Comparison of ENCODE assay signal across 12 mouse cellular contexts in the genomic region with DNA sequence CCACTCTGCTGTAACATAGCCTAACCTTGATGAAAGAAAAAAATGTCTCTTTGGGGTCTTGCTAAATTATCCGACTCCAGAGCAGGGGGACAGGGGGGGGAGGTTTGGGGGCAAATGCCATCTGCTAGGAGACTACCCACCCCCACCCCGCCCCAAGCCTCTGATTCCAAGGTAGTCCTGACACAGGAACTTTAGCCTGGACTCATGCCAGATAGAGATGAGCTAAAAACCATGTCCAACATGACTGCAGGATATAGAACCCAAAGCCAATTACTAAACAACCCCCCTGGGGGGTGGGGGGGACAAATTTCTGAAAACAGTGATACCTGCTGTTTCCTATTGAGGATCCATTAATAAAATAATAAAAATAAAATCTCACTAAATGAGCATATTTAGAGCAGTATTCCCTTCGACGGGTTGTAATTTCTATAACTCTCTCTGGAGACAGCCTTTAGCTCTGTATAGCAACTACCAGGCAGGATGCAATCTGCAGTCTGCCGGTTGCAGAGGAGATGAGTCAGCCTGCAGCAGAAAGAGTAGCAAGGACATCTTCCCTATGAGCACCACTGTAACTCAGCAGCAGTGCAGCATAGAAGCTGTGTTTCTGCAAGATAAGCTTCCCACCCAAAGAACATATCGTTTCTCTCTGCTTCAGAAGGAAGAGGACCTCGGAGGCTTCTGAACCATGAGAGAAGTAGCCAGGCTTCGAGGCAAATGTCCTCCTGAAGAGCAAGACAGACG. TPM values are rescaled to one million over a fixed set of nuclear protein-coding genes. Genes with fewer than 3 reads are reported as not detected.
A peak's percentile ranks its signal among the peaks of the same experiment; 100 is the strongest.
DNase-seq lines count a peak whose midpoint lies in the region; ATAC-seq lines count a peak whose summit lies in the region.
"Had no signal": no experiment of that assay in that cellular context is flagged by ENCODE, and none has a peak within 500 bp of the region (broad histone marks: within the 10 kb centered on the region; RNA-seq: fewer than 3 reads in every experiment).

No protein-coding gene starts in this region.

- H3K27me3 ChIP-seq in erythroblast, embryonic 14.5 days (ENCODE audit: control insufficient read depth), result no peaks in the 10 kb centered on the region; the same call in 1 of the 2 replicates
- H3K27me3 ChIP-seq in midbrain, embryonic 14.5 days (ENCODE audit: control insufficient read depth, insufficient read depth, low read length), result no peaks in the 10 kb centered on the region
- H3K27me3 ChIP-seq in forebrain, embryonic 12.5 days, result no peaks in the 10 kb centered on the region
- H3K27me3 ChIP-seq: limb, embryonic 15.5 days had no signal

- ATAC-seq in midbrain, embryonic 14.5 days (ENCODE audit: low FRiP score, low TSS enrichment), result 0 out of 2 replicates have a peak, but pooled peaks have one; percentile 3
- no peak for ATAC-seq in forebrain, embryonic 12.5 days (ENCODE audit: low FRiP score)

- no peaks in the 10 kb centered on the region for H3K9me3 ChIP-seq in erythroblast, embryonic 14.5 days (ENCODE audit: control insufficient read depth, low read length)
- H3K9me3 ChIP-seq in midbrain, embryonic 14.5 days (ENCODE audit: control insufficient read depth, low read length), result no peaks in the 10 kb centered on the region
- H3K9me3 ChIP-seq in forebrain, embryonic 12.5 days, result no peaks in the 10 kb centered on the region
- H3K9me3 ChIP-seq: limb, embryonic 15.5 days had no signal

- H3K9ac ChIP-seq in midbrain, embryonic 14.5 days (replicated peaks; ENCODE audit: low read length), result no peak overlapping the region
- H3K9ac ChIP-seq in forebrain, embryonic 12.5 days, result no peak overlapping the region
- H3K9ac ChIP-seq: limb, embryonic 15.5 days had no signal

- H3K4me1 ChIP-seq in erythroblast, embryonic 14.5 days (ENCODE audit: control insufficient read depth), result peaks cover 61% of the 10 kb centered on the region
- peaks cover 7% of the 10 kb centered on the region; the same call in 1 of the 2 replicates for H3K4me1 ChIP-seq in midbrain, embryonic 14.5 days (ENCODE audit: control insufficient read depth, insufficient read depth, low read length)
- H3K4me1 ChIP-seq in forebrain, embryonic 12.5 days, result peaks cover 6% of the 10 kb centered on the region; the same call in 1 of the 2 replicates

- WGBS in midbrain, embryonic 14.5 days, result 58% methylated on average over 9 of the region's 9 CpGs
- 82% methylated on average over 9 of the region's 9 CpGs for WGBS in forebrain, embryonic 12.5 days

- no peak overlapping the region for H3K4me2 ChIP-seq in midbrain, embryonic 14.5 days (ENCODE audit: low read length)
- no peak overlapping the region for H3K4me2 ChIP-seq in forebrain, embryonic 12.5 days
- H3K4me2 ChIP-seq: limb, embryonic 15.5 days had no signal

- DNase-seq in layer of hippocampus, adult 9-11 months, result peak; percentile 56
- no peak for DNase-seq in layer of hippocampus, postnatal 25 days (ENCODE audit: extremely low spot score in 1 of 2, low spot score in 1 of 2)
- peak; percentile 79 for DNase-seq in brain, adult 2 months (ENCODE audit: low read depth, low spot score)
- DNase-seq in midbrain, embryonic 14.5 days, result peak; percentile 50
- no peak for DNase-seq in Muller cell, postnatal 12 days (ENCODE audit: inconsistent ontology term)
- DNase-seq: cerebellum, adult 2 months had no signal

- no peaks in the 10 kb centered on the region for H3K36me3 ChIP-seq in erythroblast, embryonic 14.5 days (ENCODE audit: control insufficient read depth)
- no peaks in the 10 kb centered on the region for H3K36me3 ChIP-seq in midbrain, embryonic 14.5 days (ENCODE audit: control insufficient read depth, insufficient read depth, low read length)
- H3K36me3 ChIP-seq in forebrain, embryonic 12.5 days (replicated peaks), result no peaks in the 10 kb centered on the region
- H3K36me3 ChIP-seq: limb, embryonic 15.5 days had no signal

- peak overlapping the region; percentile 28; the same call in 1 of the 2 replicates for H3K27ac ChIP-seq in midbrain, embryonic 14.5 days (replicated peaks; ENCODE audit: low read depth, low read length)
- no peak overlapping the region for H3K27ac ChIP-seq in forebrain, embryonic 12.5 days
- H3K27ac ChIP-seq: kidney, postnatal 0 days; limb, embryonic 15.5 days had no signal

- H3K4me3 ChIP-seq in erythroblast, embryonic 14.5 days (replicated peaks), result peak overlapping the region; percentile 52
- no peak overlapping the region for H3K4me3 ChIP-seq in midbrain, embryonic 14.5 days (replicated peaks; ENCODE audit: low read depth, low read length)
- H3K4me3 ChIP-seq in forebrain, embryonic 12.5 days (replicated peaks), result no peak overlapping the region
- H3K4me3 ChIP-seq: limb, embryonic 15.5 days had no signal

RNA-seq across cellular contexts. Expression of a gene that starts 55.1 kb away (rescaled TPM):
- total RNA-seq in layer of hippocampus, postnatal 25 days (2021), result not detected
- polyA plus RNA-seq in erythroblast, embryonic 14.5 days (2012), result 0.01 TPM in 1 of 2 replicates, not detected in the other
- not detected in 2 replicates for polyA plus RNA-seq in midbrain, embryonic 14.5 days (2014; fragmentation: Nextera tagmentation; extraction: Ambion mirVana)
- not detected in 2 replicates for polyA plus RNA-seq in forebrain, embryonic 12.5 days (2016; fragmentation: Nextera tagmentation; extraction: Ambion mirVana)
- polyA plus RNA-seq: cerebellum, adult 2 months; frontal cortex, adult 2 months; kidney, postnatal 0 days; limb, embryonic 15.5 days; urinary bladder, adult 2 months had no signal

Comparison
In these comparisons a context has a peak if more than half of its experiments do, and no peak if none do; other contexts are left out.
1. DNase-seq: peak in layer of hippocampus, adult 9-11 months (single experiment), brain, adult 2 months (single experiment) and midbrain, embryonic 14.5 days (single experiment); none in layer of hippocampus, postnatal 25 days (0 of 2) and Muller cell, postnatal 12 days (single experiment).